Mouse (Mus musculus): ENCODE data around the gene Ccdc77.

The Ccdc77 gene

DNA sequence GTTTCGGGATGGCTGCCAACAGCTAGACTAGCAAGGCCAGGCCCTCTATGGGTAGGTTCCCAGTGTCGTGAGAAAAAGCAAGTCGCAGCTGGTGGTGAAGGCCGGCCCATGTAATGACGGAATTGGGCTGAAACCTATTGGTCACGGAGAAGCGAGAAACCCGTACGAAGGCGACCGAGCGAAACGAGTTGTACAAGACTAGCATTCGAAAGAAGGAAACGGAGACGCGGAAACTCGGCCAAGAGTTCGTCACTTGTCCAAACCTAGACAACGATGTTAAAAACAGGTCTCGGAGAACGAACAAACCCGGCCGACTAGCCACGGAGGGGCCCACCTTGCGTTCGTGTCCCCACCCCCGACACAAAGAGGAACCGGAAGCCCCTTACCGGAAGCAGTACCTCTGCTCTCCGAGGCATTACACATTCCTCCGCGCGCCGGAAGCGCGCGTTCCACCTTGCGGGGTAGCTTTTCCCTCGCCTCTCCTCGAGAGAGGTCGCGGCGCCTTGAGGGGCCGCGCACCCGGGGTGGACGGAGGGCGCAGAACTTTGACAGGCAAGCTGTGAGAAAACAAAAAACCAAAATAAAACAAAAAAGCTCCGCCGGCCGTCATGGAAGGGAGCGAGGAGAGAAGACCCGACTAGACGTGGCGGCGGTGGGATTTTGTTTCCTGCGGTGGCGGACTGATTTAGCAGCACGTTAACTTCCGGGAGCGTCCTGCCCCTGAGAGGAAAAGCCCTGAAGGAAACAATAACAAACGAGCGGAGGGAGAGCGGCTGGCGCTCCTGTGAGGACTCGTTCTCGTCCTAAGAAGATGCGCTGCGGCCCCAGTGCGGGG is at the start of gene Ccdc77, which contains the start of gene Kdm5a:
Gene Ccdc77, minus strand, starts transcription at position 687 of the 835 bp plus-strand sequence.
Gene Kdm5a, plus strand, starts transcription at position 437 of the 835 bp plus-strand sequence.
- peak; percentile 88 for DNase-seq (ENCODE audit: extremely low spot score, low read depth, low spot score)

DNA sequence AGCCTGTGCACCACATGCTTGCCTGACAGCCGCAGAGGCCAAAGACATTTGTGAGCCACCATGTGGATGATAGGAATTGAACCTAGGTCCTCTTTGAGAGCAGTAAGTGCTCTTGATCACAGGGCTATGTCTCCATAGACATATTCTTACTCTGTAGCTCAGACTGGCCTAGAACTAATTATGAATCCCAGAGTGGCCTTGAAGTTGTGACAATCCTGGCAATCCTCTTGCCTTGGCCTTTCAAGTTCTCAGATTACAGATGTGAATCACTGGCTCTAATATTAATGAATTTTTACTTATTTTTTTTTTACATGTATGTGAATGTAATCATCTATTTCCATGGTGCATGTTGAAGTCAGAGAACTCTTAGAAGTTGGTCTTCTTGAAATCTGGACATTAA is 39.8 kb upstream of the Ccdc77 start:
- DNase-seq (ENCODE audit: extremely low spot score, low read depth, low spot score) = no peak

DNA sequence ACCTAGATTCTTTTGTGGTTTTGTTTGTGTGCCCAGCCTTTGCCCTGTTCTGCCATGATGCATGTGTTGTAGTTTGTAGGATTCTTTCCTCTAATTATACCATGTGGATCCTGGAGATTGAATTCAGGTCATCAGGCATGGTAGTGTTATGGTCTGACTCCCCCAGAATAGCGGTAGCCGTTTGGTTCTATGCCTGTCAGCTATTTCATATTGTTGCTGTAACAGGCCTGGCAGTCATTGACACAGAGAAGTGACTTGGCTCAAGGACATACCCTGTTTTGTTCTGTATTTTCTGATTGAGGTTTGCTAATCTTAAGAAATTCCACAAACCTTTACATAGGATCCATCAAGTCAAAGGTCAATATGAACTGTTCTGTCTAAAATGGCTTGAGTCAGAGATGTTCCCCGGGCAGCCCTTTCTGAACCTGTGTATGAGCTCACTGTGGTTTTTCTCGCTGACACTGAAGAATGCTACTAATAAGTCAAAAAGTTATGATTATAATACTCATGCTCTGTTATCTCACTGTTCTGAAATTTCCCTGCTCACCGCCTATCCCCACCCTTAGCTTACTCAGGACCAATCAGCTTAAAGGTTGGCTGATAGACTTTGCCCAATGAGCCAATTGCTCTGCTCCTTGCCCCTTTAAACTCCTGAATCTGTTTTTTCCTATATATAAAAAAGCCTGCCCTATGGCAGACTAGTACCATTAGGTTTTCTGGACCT is 31.6 kb upstream of the Ccdc77 start:
- no peak for DNase-seq (ENCODE audit: extremely low spot score, low read depth, low spot score)

DNA sequence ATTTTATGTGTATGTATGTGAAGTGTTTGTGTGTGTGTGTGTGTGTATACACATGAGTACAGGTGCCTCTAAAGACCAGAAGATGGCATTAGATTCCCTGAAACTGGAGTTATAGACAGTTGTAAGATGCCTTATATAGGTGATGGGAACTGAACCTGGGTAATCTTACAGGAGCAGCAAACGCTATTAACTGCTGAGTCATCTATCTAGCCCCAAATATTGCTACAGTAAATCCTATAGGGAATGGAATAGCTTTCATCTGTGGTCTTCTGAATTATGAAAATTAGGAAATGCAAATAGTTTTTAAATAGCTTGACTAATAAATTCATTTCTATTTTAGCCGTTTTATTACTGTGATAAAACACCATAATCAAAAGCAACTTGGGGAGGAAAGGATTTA is 28.6 kb upstream of the Ccdc77 start:
- no peak for DNase-seq (ENCODE audit: extremely low spot score, low read depth, low spot score)

DNA sequence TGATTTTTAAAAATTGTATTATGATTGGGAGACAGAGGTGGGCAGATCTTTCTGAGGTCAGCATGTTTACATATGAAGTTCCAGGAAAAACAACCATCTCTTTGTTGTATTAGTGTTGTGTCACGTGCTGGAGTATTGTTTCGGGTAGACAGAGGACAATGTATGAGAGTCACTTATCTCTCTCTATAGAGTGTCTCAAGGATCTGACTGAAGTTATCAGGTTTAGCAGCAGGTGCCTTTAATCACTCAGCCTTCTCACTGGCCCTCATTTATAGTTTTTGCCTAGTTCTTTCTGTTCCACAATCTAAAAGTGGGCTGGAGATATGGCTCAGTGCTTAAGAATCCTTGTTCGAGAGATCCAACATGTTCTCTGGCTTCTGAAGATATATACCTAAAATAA is 25.9 kb upstream of the Ccdc77 start:
- DNase-seq (ENCODE audit: extremely low spot score, low read depth, low spot score) = no peak

DNA sequence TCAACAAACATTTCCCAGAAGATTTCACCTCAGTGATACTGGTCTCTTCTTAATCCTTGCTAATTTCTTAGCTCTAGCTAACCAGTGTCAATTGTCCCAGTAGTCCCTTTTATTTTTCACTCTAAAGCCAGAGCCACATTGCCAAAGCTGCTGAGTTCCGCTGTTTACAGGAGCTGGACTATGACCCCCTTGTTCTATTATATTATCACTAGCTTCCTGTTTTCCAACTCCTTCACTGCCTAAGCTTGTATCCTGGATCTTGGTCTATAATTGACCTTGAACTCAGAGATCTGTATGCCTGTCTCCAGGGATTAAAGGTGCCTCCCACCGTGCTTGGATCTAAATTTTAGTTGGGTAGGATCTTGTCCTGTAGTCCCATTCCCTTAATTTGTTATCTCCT is 12.6 kb upstream of the Ccdc77 start:
- DNase-seq (ENCODE audit: extremely low spot score, low read depth, low spot score) = no peak

DNA sequence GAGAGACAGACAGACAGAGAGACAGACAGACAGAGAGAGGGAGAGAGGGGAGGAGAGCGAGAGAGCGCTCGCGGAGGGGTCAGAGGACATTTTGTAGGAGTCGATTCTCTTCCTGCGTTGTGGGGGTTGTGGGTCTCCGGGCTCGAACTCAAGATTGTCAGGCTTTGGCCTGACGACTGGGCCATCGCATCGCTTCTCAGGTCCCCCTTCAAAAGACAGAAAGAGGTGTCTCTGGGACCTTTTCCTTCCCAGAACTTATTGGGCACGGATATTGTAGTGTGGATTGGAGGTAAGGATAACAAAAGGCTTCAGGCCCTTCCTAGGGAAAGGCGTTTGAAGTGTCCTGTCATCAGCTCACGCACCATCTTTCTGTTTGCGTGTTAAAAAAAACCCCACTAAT is 877 bp upstream of the Ccdc77 start:
- DNase-seq (ENCODE audit: extremely low spot score, low read depth, low spot score) = no peak

DNA sequence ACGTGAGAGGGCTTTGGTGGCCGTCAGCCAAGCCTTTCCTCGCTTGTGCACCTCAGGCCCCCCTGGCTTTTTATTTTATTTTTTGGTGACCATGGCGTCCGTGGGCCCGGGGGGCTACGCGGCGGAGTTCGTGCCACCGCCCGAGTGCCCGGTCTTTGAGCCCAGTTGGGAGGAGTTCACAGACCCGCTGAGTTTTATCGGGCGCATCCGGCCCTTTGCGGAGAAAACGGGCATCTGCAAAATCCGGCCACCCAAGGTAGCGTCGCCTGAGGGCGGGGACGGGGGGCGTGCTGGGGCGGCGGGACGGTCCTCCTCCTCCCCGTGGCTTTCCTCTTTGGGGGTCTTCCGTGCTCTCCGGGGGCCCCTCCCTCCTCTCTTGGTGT is 340 bp upstream of the Ccdc77 start:
- DNase-seq (ENCODE audit: extremely low spot score, low read depth, low spot score) = no peak

DNA sequence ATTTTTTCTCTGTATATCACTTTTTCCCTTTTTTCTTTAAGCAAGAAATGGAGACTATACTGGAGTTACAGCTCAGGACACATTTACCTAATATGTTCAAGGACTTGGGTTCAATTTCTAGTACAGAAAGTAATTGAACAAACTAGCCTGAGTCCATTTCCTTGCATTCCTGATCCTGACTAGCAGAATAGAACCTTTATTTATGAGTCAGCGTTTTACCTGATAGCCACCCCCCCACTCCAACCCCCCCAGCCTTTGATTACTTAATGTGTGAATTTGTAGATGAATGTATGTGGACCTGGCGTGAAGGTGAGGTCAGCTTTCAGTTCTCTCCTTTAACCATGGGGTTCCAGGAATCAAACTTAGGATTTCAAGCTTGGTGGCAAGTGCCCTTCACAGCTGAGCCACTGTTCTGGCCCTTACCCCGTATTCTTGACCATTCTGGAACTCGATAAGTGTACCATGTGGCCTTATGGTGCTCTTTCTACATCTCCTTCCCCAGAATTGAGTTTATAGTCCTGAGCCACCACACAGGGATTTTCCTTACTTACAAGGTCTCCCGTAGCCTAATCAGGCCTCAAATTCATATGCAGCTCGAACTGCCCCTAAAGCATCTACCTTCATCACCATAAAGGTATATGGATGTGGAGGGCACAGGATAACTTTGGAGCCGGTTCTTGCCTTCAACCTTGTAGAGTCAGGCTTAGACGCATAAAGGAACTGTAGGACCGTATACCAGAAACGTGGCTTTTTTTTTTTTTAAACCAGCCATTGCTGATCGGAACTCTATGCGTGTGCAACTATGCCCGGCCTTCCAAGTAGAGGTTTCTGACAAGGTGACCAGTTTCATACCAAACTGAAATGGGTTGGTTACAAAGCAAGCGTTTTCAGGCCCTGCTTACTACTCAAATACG is 1.1 kb downstream of the Ccdc77 start:
- no peak for DNase-seq (ENCODE audit: extremely low spot score, low read depth, low spot score)

DNA sequence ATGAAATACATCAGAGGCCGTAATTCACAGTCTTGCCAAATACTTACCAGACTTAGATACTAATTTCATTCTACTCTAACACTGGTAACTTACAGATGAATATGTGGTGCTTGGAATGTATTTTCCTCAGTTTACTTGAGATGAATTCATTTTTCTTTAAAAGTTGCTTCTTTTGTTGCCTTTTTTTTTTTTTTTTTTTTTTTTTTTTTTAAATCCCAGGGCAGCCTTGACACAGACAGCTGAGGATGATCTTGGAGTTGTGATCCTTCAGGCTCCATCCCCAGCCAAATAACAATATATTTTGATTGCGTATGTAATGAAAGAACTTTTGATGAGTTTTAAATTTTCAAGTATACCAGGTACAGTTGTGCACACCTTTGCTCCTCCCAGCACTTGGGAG is 2.0 kb downstream of the Ccdc77 start:
- no peak for DNase-seq (ENCODE audit: extremely low spot score, low read depth, low spot score)

DNA sequence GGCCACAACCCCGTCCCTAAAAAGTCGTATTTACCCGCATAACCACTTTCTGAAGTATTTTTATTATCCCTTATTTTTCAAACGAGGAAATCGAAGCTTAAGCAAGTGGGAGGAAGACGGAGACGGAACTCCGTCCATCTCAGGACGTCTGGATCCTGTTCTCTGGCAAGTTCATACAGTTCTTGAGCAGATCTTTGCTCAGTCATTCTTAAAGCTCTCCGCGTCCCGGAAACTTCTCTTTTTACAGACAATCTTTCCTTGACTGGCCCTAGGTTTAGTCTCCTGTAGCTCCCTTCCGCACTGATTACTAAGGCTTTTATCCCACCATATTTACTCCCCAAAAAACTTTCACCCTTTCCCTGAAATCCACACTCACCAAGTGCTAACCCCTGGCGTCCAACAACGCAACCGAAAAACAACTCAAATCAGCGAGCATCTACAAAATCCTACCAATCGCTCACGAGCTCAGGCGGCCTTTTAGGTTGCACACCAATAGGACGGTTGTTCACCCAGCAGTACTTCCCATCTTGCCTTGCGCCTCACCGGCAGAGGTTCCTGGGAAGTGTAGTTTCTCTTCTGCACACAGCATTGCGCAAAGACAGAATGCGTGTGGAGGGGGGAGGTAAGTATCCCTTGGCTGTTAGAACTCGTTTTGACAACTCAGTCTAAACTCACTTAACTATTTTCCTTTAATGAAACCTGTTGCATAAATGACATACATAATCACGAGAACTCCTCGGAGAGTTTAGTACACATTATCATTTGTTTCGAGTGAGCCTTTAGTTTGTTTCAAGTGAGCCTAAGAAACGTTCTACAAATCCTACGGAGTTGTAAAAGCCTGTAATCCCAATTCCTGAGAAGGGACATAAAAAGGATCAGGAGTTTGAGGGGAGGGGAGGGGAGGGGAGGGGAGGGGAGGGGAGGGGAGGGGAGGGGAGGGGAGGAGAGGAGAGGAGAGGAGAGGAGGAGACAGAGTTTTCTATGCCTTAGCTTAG is 6.9 kb downstream of the Ccdc77 start:
- peak; percentile 85 for DNase-seq (ENCODE audit: extremely low spot score, low read depth, low spot score)

DNA sequence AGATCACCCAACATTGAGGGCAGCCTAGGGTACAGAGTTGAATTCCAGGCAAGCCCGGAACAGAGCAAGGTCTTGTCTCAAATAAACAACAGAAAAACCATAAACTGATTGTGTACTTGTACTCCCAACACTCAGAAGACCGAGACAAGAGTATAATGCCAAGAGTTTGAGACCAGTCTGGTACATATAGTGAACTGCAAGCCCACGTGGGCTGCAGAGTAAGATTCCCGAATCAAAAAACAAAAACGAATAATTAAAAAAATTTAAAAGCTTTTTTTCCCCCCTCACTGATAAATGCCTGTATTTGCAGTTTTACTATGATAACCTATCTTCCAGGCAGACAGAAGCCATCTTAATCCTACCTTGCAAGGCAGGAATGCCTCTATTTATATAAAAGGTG is 7.7 kb downstream of the Ccdc77 start:
- no peak for DNase-seq (ENCODE audit: extremely low spot score, low read depth, low spot score)

DNA sequence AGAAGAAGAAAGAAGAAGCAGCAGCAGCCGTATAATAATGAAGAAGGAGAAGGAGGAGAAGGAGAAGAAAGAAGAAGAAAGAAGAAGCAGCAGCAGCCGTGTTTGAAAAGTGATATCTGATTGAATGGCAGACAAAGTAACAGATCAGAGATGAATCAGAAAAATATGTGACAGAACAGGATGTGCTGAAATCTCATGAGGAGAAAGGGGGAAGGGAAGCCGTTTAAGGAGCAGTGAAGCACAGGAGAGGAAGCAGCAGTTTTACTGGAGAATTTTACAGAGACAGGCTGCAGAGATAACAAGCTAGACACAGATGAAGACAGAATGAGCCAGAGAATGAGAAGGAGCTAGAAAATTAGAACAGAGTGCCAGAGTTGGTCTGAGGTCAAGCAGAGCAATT is 15.2 kb downstream of the Ccdc77 start:
- no peak for DNase-seq (ENCODE audit: extremely low spot score, low read depth, low spot score)

DNA sequence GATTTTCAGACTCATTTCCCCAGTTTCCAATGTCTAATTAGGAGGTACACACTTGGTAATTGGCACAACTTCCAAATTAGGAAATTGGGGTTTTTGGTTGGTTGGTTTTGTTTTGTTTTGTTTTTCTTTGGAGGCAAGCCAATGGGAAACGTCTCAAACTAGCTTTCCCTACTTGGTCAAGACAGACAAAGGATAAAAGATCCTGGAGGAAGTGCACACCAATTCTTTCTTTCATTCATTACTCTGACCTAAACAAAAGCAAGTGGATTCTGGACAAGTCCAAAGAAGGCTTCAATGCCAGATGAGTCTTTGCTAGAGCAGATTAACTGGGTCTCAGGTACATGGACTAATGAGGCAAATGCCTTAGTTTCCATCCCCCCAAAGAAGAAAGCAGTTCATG is 20.2 kb downstream of the Ccdc77 start:
- DNase-seq (ENCODE audit: extremely low spot score, low read depth, low spot score) = no peak

DNA sequence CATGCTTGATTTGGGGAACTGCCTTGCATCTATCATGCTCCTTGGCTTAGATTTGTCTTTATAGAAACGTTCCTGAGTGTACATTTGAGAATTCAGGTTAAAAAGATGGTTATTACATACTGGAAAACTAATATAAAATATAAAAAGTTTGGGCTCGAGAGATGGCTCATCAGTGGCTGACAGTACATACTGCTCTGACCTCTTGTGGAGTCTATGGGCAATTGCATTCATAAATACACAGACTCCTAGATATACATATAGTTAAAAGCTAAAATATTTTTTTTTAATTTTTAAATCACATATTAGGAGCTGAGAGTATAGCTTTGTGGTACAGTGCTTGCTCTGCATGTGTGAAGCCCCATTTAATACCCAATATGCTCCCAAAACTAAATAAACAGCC is 31.8 kb downstream of the Ccdc77 start:
- DNase-seq (ENCODE audit: extremely low spot score, low read depth, low spot score) = no peak

DNA sequence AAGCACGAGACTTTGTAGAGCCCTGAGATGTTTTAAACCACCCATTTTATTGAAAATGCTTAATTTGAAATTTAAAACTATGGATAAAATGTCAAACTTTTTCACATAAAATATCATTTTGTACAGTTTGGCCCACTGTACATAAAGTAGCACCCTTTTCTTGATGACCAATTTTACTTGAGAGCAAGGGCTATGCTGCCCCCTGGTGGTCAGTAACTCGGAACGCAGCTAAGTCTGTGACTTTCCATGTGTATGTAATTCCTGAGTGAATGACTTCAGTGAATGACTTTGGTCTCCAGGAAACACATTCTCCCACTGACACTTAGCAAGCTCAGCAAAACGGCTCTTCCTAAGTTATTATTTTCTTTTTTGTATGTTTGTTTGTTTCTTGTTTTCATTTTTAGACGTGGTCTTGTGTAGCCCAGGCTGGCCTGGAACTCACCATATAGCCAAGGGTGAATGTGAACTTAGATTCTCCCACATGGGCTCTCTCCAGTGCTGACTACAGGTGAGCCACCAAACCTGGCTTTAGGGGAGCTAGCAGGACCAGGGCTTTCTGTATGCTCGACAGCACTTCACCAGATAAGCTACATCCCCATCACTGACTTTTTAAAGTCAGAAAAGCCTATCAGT is 39.8 kb downstream of the Ccdc77 start:
- DNase-seq (ENCODE audit: extremely low spot score, low read depth, low spot score) = peak; percentile 79

DNA sequence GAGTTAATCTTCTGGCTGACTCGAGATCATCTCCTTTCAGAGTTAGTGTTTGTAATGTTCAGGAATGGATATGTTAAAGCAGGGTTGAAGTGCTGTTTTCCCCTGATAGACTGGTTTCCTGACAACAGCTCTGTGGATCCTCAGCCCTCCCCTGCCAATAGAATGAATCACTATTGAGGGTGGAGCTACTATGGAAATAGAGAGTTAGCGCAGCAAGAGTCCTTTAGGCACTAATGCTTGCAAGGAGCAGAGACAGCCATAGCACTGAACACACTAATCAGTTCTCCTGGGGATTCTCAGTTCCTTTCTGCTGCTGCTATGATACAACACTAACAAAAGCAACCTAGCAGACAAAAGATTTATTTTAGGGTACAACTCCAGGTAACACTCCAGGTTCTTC is 43.8 kb downstream of the Ccdc77 start:
- no peak for DNase-seq (ENCODE audit: extremely low spot score, low read depth, low spot score)

DNA sequence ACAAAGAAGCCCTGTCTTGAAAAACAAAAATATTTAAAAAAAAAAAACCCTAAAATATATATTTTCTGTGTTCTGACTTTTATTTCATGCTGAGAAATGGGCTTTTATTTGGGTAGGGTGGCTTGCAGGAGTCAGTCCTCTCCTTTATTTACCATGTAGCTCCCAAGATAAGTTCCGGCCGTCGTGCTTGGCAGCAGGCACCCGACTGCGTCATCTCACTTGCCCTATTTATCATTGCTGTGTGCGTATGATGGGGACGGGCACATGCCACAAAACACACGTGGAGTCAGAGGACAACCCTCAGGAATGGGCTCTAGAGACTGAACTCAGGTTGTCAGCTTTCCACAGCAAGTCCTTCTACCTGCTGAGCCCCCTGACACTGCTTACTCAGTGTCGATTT is 45.0 kb downstream of the Ccdc77 start:
- DNase-seq (ENCODE audit: extremely low spot score, low read depth, low spot score) = no peak

DNA sequence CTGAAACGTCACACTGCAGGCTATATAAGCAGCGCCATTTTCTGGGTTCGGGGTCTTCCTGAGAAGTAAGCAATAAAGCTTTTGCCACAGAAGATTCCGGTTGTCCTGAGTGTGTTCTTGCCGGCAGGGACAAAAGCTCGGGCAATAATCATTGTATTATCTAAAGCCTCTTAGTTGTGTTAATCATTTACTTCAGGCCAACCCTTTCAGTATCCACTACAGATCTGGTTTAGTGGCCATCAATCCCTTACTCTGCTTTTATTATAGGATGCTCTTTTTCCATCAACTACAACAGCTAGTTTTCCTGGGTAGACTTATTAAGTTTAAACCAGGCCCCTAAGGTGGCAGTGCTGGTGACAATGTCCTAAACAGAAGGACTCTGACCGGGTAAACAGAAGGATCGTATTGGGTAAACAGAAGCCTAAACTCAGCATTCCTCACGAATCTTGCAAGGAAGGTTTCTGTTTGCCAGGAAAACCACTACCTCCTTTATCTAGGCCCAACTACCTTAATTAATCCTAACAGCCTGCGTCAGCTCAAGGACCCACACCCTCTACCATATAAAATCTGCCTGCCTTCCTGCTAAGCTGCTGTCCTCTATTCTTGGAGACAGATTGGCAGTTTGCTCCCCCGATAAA is 45.8 kb downstream of the Ccdc77 start:
- no peak for DNase-seq (ENCODE audit: extremely low spot score, low read depth, low spot score)

All from hindlimb bud, embryonic 11.5 days (tissue).